Mouse (Mus musculus): ENCODE measurements around the gene Luc7l3.

Gene Luc7l3

DNA sequence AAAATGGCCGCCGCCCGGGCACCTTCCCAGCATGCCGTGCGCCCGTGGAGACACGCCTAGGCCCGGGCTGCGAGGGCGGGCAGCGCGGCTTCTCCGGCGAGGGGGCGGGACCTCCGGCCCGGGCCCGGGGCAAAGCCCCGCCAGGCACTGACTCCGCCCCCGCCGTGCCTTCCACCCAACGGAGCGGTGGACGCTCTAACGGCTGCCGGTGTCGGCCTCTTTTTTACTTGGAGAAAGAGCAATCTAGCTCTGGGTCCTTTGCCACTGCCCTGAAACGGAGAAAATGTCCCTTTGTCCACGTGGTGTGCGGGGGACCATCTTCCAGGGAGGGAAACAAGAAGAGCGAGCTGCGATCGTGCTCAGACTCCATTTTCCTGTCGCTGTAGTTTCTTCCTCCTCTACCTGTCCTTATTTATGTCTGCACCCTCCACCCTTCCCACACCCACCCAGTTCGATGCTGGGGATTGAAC, at the start of gene Luc7l3:
TSS of gene Luc7l3 (minus strand) at position 58 of the 470 bp plus-strand sequence.
- DNase-seq (ENCODE audit: low read depth, low spot score) = peak; percentile 88

DNA sequence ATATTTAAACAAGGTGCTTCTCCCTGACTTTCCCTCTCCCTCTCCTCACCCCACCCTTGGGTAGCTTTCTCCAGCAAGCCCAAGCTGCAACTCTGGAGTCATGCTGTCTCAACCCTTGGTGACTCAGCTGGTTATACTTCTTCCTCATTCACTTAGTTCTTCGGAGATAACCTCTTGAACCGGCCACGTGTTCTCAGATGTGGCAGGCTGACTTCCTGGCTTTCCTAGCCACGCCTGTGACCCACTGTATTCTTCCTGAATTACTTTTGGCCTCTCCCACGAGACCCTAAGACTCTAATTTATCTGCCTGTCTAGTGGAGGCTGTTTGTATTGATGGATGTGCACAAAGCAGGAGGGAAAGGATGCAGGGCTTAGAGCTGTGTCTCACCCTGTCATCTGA, 49.0 kb upstream of the Luc7l3 start:
- DNase-seq (ENCODE audit: low read depth, low spot score) = no peak

GRCm38 (mm10) chr11:94369981-94370380, 48.2 kb upstream of the Luc7l3 start:
- no peak for DNase-seq (ENCODE audit: low read depth, low spot score)

DNA sequence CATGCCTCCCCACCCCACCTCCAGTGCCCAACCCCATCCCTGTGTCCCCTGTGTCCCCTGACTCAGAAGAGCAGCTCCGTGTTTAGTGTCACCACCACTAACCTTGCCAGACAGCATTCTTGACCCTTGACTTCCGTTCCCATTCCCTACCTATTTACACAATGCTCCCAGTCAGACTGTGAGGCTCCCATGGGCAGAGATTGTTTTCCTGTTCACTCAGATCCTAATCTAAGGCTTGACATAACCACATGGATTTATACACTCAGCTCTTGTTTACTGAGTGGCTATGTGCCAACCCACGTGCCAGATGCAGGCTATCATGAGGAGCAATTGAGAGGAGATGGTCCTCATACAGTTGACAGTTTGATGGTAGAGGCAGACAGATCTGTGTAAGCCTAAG, 43.6 kb upstream of the Luc7l3 start:
- no peak for DNase-seq (ENCODE audit: low read depth, low spot score)

DNA sequence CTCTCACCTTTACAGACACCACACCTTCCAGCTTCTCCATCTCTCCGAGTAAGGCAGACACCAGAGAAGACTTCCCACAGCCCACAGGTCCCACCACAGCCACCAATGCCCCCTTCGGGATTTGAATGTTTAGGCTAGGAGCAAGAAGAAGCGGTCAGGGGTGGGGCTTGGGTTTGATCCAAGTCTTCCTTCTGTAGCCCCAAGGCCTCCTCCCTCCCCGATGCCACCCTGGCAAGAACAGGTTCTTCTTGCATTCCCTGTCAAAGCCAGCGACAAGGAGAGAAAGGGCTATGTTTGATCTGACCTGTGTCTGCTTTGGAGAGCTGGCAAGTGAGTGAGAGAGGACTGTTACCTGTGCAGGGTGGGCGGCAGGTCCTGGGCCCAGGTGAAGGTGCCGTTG, 41.9 kb upstream of the Luc7l3 start:
- DNase-seq (ENCODE audit: low read depth, low spot score) = no peak

DNA sequence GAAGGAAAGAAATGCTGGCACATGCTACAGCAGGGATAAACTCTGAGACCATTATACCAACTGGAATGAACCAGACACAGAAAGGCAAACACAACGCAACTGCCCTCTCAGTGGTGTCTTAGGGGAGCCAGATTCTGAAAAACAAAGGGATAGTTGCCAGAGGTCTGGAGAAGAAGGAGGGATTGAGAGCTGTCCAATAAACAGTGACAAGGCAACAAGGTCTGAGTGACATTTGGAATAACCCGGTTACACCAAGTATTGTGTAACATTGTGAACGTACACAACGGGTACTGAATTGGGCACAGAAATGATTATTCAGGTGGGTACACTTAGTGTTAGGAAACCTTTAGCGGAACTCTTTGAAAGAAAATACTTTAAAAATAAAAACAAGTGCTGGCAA, 40.3 kb upstream of the Luc7l3 start:
- DNase-seq (ENCODE audit: low read depth, low spot score) = no peak

DNA sequence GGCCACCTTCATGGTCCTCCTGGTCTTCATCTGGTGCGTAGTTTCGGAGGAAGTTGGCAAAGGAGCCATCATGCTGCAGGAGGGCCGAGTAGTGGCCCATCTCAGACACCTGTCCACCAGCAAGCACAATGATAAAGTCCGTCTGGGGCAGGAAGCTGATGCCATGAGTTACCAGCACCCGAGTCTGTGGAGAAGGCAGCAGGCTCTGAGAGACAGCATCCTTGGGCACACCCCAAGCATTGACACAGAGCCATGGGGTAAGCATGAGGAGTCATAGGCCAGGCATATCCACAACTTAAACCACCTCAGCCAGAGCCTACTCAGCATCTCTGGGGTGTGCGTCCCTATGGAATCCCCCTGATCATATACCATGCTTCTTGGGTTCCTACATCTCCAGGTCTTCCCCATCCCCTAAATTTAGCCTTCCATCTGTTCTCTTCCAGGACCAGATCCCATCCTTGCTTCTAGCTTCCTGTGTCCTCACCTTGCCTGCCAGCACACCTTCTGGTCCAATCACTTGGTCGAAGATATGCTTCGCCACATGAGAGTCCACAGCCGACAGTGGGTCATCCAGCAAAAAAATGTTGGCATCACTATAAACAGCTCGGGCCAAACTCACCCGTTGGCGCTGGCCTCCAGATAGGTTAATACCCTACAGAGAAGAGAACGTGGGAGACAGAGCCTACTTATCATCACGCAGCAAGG, 39.5 kb upstream of the Luc7l3 start:
- no peak for DNase-seq (ENCODE audit: low read depth, low spot score)

DNA sequence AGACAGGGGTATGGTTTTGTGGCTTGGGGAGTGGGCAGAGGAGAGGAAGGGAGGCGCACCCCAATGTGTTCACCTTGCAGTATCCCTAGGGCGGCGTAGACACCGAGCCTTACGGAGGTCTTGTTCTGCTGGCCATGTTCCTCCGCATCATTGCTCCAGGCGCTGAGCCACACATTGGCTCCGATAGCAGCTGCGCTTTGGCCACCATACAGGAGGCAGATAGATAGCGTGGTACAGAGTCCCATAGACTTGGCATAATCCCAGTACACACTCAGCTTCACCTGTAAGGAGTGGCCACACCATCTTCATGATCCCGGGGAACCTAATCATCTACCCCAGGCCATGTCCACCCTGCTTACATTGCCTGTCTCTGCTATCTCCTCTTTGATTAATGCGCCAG, 37.4 kb upstream of the Luc7l3 start:
- DNase-seq (ENCODE audit: low read depth, low spot score) = no peak

DNA sequence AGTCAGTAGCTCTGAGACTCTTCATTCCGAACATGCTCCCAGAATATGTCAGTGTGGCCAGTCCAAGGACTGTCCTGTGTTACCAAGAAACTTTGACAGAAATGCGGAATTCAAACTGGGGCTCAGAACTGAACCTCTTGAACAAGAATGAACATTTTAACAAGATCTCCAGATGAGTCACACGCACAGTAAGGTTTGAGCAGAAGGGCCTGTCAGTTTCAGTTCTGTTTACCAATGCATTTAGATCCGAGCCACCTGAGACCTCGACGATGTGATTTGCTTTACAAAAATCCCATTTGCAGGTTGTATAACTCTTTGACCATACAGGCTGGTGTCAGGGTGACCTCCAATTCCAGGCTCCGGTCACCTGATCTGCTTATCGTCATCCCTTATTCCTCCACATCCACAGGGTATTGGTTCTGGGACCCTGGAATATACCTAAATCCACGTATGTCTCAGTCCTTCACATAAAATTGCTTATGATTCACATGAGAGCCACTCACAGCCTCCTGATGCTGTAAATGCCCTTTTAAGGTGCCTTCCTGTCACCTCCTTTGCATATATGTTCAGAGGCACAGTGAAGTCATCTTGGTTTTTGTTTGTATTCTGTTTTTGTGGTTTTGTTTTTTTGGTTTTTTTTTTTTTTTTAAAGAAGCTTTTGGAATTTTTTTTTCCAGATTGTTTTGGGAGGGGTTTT, 33.9 kb upstream of the Luc7l3 start:
- DNase-seq (ENCODE audit: low read depth, low spot score) = no peak

GRCm38 (mm10) chr11:94351094-94351493, 29.3 kb upstream of the Luc7l3 start:
- no peak for DNase-seq (ENCODE audit: low read depth, low spot score)

- DNase-seq (ENCODE audit: low read depth, low spot score) = no peak
Observed at GRCm38 (mm10) chr11:94350337-94350736, 28.5 kb upstream of the Luc7l3 start.

GRCm38 (mm10) chr11:94349839-94350238, 28.1 kb upstream of the Luc7l3 start:
- no peak for DNase-seq (ENCODE audit: low read depth, low spot score)

DNA sequence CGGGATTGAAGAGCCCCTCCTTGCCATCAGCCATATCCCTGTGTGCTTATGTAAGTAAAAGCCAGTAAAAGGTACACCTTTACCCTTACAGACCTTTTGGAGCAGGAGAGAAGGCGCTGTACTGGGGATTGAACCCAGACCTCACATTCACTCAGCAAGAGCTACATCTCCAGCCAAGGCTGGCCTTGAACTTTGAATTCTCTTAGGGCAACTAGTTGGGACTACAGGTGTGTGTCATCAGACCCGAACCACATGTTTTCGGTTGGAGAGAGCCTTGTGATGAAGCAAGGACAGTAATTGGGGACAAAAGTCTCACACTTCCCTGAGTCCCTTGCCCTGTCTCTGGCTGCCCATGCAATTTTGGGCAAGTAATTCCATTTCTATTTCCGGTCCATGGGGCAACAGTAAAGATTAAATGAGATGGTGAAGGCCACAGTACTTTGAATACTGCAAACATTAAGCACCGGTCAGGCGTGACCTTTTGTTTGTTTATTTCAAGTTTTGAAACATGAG, 25.3 kb upstream of the Luc7l3 start:
- no peak for DNase-seq (ENCODE audit: low read depth, low spot score)

GRCm38 (mm10) chr11:94346611-94347010, 24.8 kb upstream of the Luc7l3 start:
- DNase-seq (ENCODE audit: low read depth, low spot score) = no peak

DNA sequence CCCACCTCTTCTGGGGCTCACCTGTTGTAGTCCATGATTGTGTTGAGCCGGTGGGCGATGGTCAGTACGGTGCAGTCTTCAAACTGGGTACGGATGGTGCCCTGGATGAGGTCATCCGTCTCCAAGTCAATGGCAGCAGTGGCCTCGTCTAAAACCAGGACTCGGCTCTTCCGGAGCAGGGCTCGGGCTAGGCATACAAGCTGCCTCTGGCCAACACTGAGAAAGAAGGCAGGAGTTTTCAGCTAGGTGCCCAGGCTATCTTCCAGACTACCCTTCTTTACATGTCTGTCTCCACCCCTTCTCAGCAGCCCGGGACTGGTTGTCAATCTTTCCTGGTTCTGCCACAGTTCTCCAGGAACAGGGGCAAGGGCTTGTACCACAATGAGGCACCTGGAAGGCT, 24.1 kb upstream of the Luc7l3 start:
- DNase-seq (ENCODE audit: low read depth, low spot score) = no peak

- DNase-seq (ENCODE audit: low read depth, low spot score) = no peak
Observed at GRCm38 (mm10) chr11:94344470-94344869, 22.7 kb upstream of the Luc7l3 start.

GRCm38 (mm10) chr11:94343955-94344358, 22.2 kb upstream of the Luc7l3 start:
- peak; percentile 29 for DNase-seq (ENCODE audit: low read depth, low spot score)

DNA sequence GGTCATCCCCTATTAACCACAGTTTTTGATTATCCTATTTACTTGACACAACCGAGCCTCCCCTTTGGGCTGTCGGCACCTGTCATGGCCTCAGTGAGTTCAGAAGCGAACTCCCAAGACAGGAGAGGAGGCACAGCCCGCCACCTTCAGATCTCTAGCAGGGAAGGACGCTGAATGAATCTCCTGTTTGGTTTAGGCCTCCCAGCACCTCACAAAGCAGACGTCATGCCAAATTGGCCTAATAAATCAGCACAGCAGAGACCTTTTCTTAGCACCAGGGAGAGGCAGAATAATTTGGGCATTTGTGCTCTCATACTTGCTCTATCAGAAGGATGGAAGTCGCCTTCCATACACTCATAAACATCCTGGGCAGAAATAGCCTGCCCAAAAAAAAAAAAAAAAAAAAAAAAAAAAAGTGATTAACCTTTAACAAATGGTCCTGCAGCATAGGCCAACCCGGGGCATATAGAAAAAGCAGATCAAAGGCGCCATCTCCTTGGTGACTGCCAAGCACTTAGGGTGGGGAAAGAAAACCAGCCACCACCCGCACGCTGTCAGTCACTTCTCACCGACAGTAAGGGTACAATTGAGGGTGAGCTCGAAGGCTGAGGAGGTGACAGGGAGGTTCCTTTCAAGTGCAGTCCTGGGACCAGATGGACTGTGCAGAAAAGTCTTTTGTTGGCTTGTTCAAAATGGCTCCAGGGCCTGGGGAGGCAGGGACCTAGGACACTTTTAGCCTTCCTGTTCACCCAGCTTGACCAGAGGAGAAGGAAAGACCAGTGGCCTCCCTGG, 20.5 kb upstream of the Luc7l3 start:
- no peak for DNase-seq (ENCODE audit: low read depth, low spot score)

DNA sequence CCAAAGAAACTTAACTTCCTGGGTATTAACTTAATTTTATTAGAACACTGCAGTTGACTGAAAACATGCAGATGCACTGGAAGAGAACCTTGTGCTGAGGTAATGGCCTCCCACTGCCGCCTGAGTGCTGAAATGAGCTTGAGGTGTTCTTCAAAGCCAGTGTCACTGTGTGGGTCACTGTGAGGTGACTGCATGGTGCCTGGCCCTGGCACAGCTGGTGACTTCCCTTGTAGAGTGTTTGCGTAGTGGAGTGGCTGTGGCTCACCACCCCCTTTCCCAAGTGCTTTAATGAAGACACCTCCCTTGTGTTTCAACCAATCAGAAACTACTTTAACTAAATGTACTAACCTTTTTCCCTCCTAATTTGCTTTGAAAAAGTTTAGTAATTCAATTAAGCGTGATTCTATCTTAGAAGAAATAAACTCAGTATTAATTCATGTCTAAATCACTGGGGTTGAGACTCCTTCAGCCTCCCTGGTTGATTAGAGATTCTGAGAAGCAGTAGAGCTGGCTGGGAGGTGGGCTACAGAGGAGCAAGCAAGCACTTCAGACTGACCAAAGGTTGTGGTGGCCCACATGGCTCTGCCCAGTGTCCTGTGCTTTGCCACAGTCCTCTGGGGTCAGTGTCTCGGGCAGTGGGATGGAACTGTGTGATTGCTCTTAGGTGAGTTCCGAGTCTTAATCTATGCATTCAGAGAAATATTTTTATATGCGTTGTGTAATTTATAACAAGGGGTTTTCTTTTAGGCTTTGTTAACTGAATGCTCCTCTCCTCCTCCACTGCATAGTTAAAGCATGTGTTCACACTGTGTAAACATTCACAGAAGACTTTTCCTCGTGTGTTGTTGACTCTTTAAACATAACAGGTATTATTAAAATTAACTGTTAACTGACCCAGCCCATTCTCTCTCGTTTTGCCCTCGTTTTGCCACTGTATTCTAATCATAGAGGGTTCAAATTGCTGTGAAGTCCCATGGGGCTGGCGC, 19.5 kb upstream of the Luc7l3 start:
- no peak for DNase-seq (ENCODE audit: low read depth, low spot score)

DNA sequence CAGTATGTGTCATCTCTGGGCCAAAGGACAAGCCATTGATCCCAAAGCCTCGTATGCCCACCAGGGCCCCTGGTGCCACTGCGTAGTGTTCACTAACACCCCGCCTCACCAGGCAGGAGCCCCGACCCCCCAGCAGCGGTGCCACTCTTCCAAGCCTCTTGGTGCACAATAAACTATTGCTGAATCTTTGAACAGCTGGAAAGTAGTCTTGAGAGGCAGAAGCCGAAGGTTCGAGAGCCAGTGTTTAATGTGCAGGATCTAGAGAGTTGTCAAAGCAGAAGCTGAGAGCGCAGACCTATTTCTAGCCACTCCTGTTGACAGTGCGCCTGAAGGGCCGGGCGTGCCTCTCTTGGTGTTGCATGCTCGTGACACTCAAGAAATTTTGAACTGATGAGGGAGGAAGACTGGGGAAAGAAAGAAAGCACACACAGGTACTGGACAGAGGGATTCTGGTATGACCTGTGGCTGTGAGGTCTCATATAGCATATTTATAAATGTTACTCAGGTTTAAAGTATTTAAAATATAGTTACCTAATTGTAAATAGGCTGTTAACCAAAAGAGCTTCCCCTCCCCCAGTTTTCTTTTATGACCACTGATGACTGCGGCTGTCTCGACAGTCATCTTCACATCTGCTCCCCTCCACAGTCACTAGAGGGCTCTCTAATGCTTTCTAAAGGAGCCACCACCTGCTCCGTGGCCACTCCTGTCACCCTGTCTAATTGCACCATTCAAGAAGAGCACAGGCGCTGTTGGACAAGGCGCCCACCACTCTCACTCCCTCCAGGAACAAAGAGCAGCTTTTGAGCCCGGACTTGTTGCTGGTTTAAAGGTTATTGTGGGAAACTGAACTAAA, 18.2 kb upstream of the Luc7l3 start:
- DNase-seq (ENCODE audit: low read depth, low spot score) = peak; percentile 65

Measured in retina, postnatal 7 days (tissue).